Mouse (Mus musculus): ENCODE measurements around the gene Grsf1.

Gene Grsf1

DNA sequence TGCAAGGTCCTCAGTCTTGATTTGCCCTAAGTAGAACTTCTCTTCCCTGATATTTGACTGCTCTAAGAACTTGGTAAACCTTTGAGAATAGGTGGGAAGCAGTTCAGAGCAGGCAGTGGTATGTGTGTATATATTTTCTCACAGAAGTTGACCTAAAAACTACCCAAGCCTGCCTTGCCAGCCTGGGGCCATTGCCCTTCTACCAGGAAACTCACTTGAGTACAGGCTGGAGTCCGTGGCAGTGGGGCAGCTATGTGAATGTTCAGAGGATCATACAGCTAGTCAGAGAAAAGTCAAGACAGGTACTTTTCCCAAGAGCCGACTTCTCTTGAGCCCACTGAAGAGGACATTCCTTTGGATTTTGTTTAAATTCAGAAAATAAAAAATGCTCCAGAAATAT, 31.1 kb downstream of the Grsf1 start:
- in situ Hi-C loops (cut with MboI; ENCODE audit: unreplicated experiment in 2 of 2), result no loop called here

GRCm38 (mm10) chr5:88643491-88643890, 32.5 kb downstream of the Grsf1 start:
- in situ Hi-C loops (cut with MboI; ENCODE audit: unreplicated experiment in 2 of 2), result no loop called here

DNA sequence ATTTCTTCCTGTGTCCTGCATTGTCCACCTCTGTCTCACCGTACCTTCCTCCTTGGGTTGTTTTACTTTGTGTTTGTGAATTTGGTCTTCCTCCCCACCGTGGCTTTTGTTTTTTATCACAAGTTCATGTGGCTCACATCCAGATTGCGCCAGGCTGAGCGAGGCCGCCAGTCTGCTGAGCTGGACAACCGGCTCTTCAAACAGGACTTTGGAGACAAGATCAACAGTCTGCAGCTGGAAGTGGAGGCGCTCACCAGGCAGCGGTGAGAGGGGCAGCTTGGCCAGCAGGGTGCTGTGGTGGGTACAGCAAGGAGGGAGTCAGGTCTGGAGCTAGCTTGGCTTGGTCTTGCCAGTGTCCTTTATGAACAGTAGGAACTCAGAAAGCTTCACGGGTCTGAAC, 33.2 kb downstream of the Grsf1 start:
- in situ Hi-C loops (cut with MboI; ENCODE audit: unreplicated experiment in 2 of 2), result no loop called here

GRCm38 (mm10) chr5:88634076-88634475, 41.9 kb downstream of the Grsf1 start:
- in situ Hi-C loops (cut with MboI; ENCODE audit: unreplicated experiment in 2 of 2), result loop anchor here in 1 of 2 experiments (5.0 kb wide), 1 partner anchor 52 kb away; no protein-coding TSS in a partner anchor

GRCm38 (mm10) chr5:88632463-88632862, 43.5 kb downstream of the Grsf1 start:
- in situ Hi-C loops (cut with MboI; ENCODE audit: unreplicated experiment in 2 of 2), result loop anchor here in 1 of 2 experiments (5.0 kb wide), 1 partner anchor 50 kb away; no protein-coding TSS in a partner anchor

GRCm38 (mm10) chr5:88631545-88631944, 44.4 kb downstream of the Grsf1 start:
- in situ Hi-C loops (cut with MboI; ENCODE audit: unreplicated experiment in 2 of 2), result loop anchor here in 1 of 2 experiments (5.0 kb wide), 1 partner anchor 49 kb away; no protein-coding TSS in a partner anchor

GRCm38 (mm10) chr5:88630883-88631282, 45.1 kb downstream of the Grsf1 start:
- in situ Hi-C loops (cut with MboI; ENCODE audit: unreplicated experiment in 2 of 2), result loop anchor here in 1 of 2 experiments (5.0 kb wide), 1 partner anchor 49 kb away; no protein-coding TSS in a partner anchor

DNA sequence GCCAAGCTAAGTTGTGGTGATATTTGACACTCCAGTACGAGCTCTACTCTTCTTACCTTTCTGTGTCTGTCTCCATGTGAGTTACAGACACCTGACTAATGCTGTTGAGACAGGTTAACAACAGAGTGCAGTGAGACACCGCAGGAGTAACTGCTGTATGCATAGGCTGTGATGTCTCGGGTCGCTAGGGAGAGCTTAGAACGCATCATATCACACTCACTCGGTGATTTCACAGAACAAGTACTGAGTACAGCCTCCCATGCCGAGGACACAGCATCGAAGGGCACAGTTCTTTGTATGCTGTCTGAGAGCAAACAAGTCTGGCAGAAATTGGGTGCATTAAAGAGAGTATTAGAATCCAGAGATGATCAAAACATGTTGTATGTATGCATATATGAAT, 46.0 kb downstream of the Grsf1 start:
- in situ Hi-C loops (cut with MboI; ENCODE audit: unreplicated experiment in 2 of 2), result loop anchor here in 1 of 2 experiments (5.0 kb wide), 1 partner anchor 48 kb away; no protein-coding TSS in a partner anchor

- in situ Hi-C loops (cut with MboI; ENCODE audit: unreplicated experiment in 2 of 2), result no loop called here
Observed at GRCm38 (mm10) chr5:88629125-88629524, 46.8 kb downstream of the Grsf1 start.

DNA sequence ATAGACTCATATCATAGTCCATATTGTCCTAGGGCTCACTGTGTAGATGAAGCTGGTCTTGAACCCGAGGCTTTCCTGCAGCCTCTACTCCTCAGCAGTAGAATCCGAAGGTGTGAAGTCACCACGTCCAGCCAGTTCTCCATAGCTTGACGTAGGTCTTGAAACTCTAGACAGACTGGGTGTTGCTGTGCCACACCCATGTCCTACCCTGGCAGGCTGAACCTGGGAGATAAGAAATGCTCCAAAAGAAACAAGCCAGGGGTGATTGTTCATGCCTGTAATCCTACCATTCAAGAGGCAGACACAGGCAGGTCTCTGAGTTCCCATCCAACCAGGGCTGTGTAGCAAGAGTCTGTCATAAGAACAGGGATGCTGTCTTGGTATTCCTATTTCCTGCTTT, 48.4 kb downstream of the Grsf1 start:
- in situ Hi-C loops (cut with MboI; ENCODE audit: unreplicated experiment in 2 of 2), result no loop called here

- in situ Hi-C loops (cut with MboI; ENCODE audit: unreplicated experiment in 2 of 2), result no loop called here
Observed at GRCm38 (mm10) chr5:88616988-88617387, 59.0 kb downstream of the Grsf1 start.

GRCm38 (mm10) chr5:88614129-88614528, 61.8 kb downstream of the Grsf1 start:
- in situ Hi-C loops (cut with MboI; ENCODE audit: unreplicated experiment in 2 of 2), result no loop called here
